Mouse (Mus musculus): Measurements from ENCODE around the gene Rpf2. TPM values are rescaled to one million over a fixed set of nuclear protein-coding genes. Genes with fewer than 3 reads are reported as not detected.

The Rpf2 gene
- total and polyA plus RNA-seq, 3 experiments: 92.8 to 122 TPM; not detected in 1

- no peak overlapping the region for H3K4me3 ChIP-seq (ENCODE audit: control insufficient read depth in 1 of 2, insufficient read depth in 1 of 2, low read depth in 2 of 2, low read length in 2 of 2)
- peaks cover 0 to 5% of the 10 kb centered on the region in 2 experiments; a peak in 2 of 4 replicates for H3K36me3 ChIP-seq (ENCODE audit: control insufficient read depth in 1 of 2, insufficient read depth in 2 of 2, low read length in 2 of 2)
- no peaks in the 10 kb centered on the region for H3K79me2 ChIP-seq (ENCODE audit: control insufficient read depth, insufficient read depth, low read length, poor library complexity)
- no peak overlapping the region for H3K9ac ChIP-seq (ENCODE audit: control insufficient read depth, low read depth, low read length, poor library complexity, severe bottlenecking)
- no peak for DNase-seq (ENCODE audit: low read depth, low spot score)
- TF ChIP-seq MAZ (IDR thresholded peaks at IDR 0.05; ENCODE audit: low read depth, low read length): no peak
- TF ChIP-seq RCOR1 (IDR thresholded peaks at IDR 0.05; ENCODE audit: low read depth, low read length): no peak
- no peak for TF ChIP-seq MYC (IDR thresholded peaks at IDR 0.05; ENCODE audit: low read depth, low read length)
- no peak for TF ChIP-seq NELFE (IDR thresholded peaks at IDR 0.05; ENCODE audit: low read depth, low read length)
- no peak for TF ChIP-seq EP300 (IDR thresholded peaks at IDR 0.05; ENCODE audit: low read depth in 1 of 2, low read length in 2 of 2)
- TF ChIP-seq ZC3H11A (IDR thresholded peaks at IDR 0.05; ENCODE audit: low read depth, low read length): no peak
- no peak for TF ChIP-seq HCFC1 (IDR thresholded peaks at IDR 0.05; ENCODE audit: low read depth, low read length)
- no peak for TF ChIP-seq GATA1 (IDR thresholded peaks at IDR 0.05; ENCODE audit: low read depth, low read length)
- TF ChIP-seq E2F4 (IDR thresholded peaks at IDR 0.05; ENCODE audit: borderline replicate concordance, low read depth, low read length): no peak
- no peak for TF ChIP-seq MAFK (IDR thresholded peaks at IDR 0.05; ENCODE audit: borderline replicate concordance, low read depth, low read length)
- TF ChIP-seq MXI1 (IDR thresholded peaks at IDR 0.05; ENCODE audit: low read depth, low read length): no peak
- no peak for TF ChIP-seq KAT2A (conservative IDR thresholded peaks at IDR 0.05; ENCODE audit: low read depth, low read length)
- TF ChIP-seq USF1 (IDR thresholded peaks at IDR 0.05; ENCODE audit: low read depth, low read length): no peak
- TF ChIP-seq ZNF384 (IDR thresholded peaks at IDR 0.05; ENCODE audit: low read depth, low read length): no peak
- no peak for TF ChIP-seq RAD21 (IDR thresholded peaks at IDR 0.05; ENCODE audit: low read depth, low read length)
- no peak for TF ChIP-seq POLR2A (IDR thresholded peaks at IDR 0.05; ENCODE audit: control insufficient read depth in 1 of 2, insufficient read depth in 1 of 2, low read depth in 1 of 2, low read length in 2 of 2, poor library complexity in 1 of 2)
- no peaks in the 10 kb centered on the region for H3K9me3 ChIP-seq (replicated peaks; ENCODE audit: insufficient read depth, low read length)
- no peak overlapping the region for H3K27ac ChIP-seq (ENCODE audit: control insufficient read depth, low read depth, low read length)
- no peaks in the 10 kb centered on the region for H3K27me3 ChIP-seq (ENCODE audit: control insufficient read depth in 1 of 2, insufficient read depth in 2 of 2, low read length in 2 of 2)
- no peaks in the 10 kb centered on the region for H3K4me1 ChIP-seq (ENCODE audit: control insufficient read depth in 1 of 2, insufficient read depth in 2 of 2, low read length in 2 of 2)
Measured at GRCm38 (mm10) chr10:40218874-40219273, 28.0 kb downstream of the Rpf2 start.

- no peaks in the 10 kb centered on the region for H3K36me3 ChIP-seq (ENCODE audit: control insufficient read depth in 1 of 2, insufficient read depth in 2 of 2, low read length in 2 of 2)
- H3K9ac ChIP-seq (ENCODE audit: control insufficient read depth, low read depth, low read length, poor library complexity, severe bottlenecking): no peak overlapping the region
- H3K27me3 ChIP-seq (ENCODE audit: control insufficient read depth in 1 of 2, insufficient read depth in 2 of 2, low read length in 2 of 2): no peaks in the 10 kb centered on the region
- no peak overlapping the region for H3K4me3 ChIP-seq (ENCODE audit: control insufficient read depth in 1 of 2, insufficient read depth in 1 of 2, low read depth in 2 of 2, low read length in 2 of 2)
- TF ChIP-seq POLR2AphosphoS5 (IDR thresholded peaks at IDR 0.05; ENCODE audit: borderline replicate concordance, low read depth, low read length): no peak
- peak; percentile 100 for TF ChIP-seq SMC3 (IDR thresholded peaks at IDR 0.05; ENCODE audit: low read depth, low read length)
- TF ChIP-seq POLR2AphosphoS2 (IDR thresholded peaks at IDR 0.05; ENCODE audit: low read length): no peak
- TF ChIP-seq CHD1 (IDR thresholded peaks at IDR 0.05; ENCODE audit: low read depth, low read length): no peak
- no peak for TF ChIP-seq MYC (IDR thresholded peaks at IDR 0.05; ENCODE audit: low read depth, low read length)
- no peak for TF ChIP-seq JUND (IDR thresholded peaks at IDR 0.05; ENCODE audit: low read depth, low read length)
- no peak for TF ChIP-seq USF2 (IDR thresholded peaks at IDR 0.05; ENCODE audit: borderline replicate concordance in 1 of 2, insufficient read depth in 1 of 2, low read depth in 1 of 2, low read length in 2 of 2)
- no peak for TF ChIP-seq ETS1 (IDR thresholded peaks at IDR 0.05; ENCODE audit: low read depth, low read length)
- 0 out of 2 replicates have a peak, but pooled peaks have one; percentile 34 for TF ChIP-seq MXI1 (IDR thresholded peaks at IDR 0.05; ENCODE audit: low read depth, low read length)
- no peak for TF ChIP-seq TAL1 (IDR thresholded peaks at IDR 0.05; ENCODE audit: low read length)
- no peak for TF ChIP-seq ZKSCAN1 (IDR thresholded peaks at IDR 0.05; ENCODE audit: low read depth, low read length)
- peak; percentile 81 for TF ChIP-seq SIN3A (IDR thresholded peaks at IDR 0.05; ENCODE audit: low read length)
- no peak for TF ChIP-seq NELFE (IDR thresholded peaks at IDR 0.05; ENCODE audit: low read depth, low read length)
- no peak for TF ChIP-seq TCF12 (IDR thresholded peaks at IDR 0.05; ENCODE audit: low read depth, low read length)
- no peak for TF ChIP-seq CHD2 (IDR thresholded peaks at IDR 0.05; ENCODE audit: low read length)
- peak; percentile 100 for TF ChIP-seq ZC3H11A (IDR thresholded peaks at IDR 0.05; ENCODE audit: low read depth, low read length)
- no peak for TF ChIP-seq ZMIZ1 (IDR thresholded peaks at IDR 0.05; ENCODE audit: low read depth, low read length)
- TF ChIP-seq CTCF (IDR thresholded peaks at IDR 0.05 in 2 of 3, conservative IDR thresholded peaks at IDR 0.05 in 1 of 3; ENCODE audit: control insufficient read depth in 1 of 3, insufficient read depth in 1 of 3, low read depth in 2 of 3, low read length in 3 of 3, poor library complexity in 1 of 3, severe bottlenecking in 1 of 3): peak in 2 of 3 experiments; percentile 88 to 98; a peak in 5 of 6 replicates
- no peak for TF ChIP-seq MAZ (IDR thresholded peaks at IDR 0.05; ENCODE audit: low read depth, low read length)
- TF ChIP-seq E2F4 (IDR thresholded peaks at IDR 0.05; ENCODE audit: borderline replicate concordance, low read depth, low read length): no peak
- H3K4me1 ChIP-seq (ENCODE audit: control insufficient read depth in 1 of 2, insufficient read depth in 2 of 2, low read length in 2 of 2): no peaks in the 10 kb centered on the region; a peak in 1 of 4 replicates
- no peaks in the 10 kb centered on the region for H3K9me3 ChIP-seq (replicated peaks; ENCODE audit: insufficient read depth, low read length)
- H3K79me2 ChIP-seq (ENCODE audit: control insufficient read depth, insufficient read depth, low read length, poor library complexity): no peaks in the 10 kb centered on the region
- no peak overlapping the region for H3K27ac ChIP-seq (ENCODE audit: control insufficient read depth, low read depth, low read length)
- peak; percentile 92 for DNase-seq (ENCODE audit: low read depth, low spot score)
Measured at GRCm38 (mm10) chr10:40212443-40213169, 34.2 kb downstream of the Rpf2 start.

Measured in MEL (cell line).